Mouse (Mus musculus) liver, embryonic 14.5 days (tissue): Measurements from ENCODE around the gene Krt10.

Experiments used
- CTCF ChIP-seq: IDR thresholded peaks from 2 replicates; pipeline ENCODE4 v1.5.1; 2016; ENCODE audit warnings: antibody characterized with exemption, low read depth, control low read depth
- EP300 ChIP-seq: IDR thresholded peaks from 2 replicates; pipeline ENCODE4 v1.6.1; 2016; ENCODE audit warnings: antibody characterized with exemption, low read depth

GRCm38 (mm10) chr11:99385813-99386721 is 3.1 kb downstream of the Krt10 start:
- no peak for TF ChIP-seq CTCF
- no peak for TF ChIP-seq EP300
